Mouse (Mus musculus): ENCODE measurements around the gene Zfp420.

- TF ChIP-seq CTCF (IDR thresholded peaks at IDR 0.05; ENCODE audit: extremely low read depth, insufficient read depth, low read length) (no peak), POLR2A (IDR thresholded peaks at IDR 0.05; ENCODE audit: extremely low read depth, insufficient read depth, low read length) (peak; percentile 12; the same call in 1 of the 2 replicates)
Observed at GRCm38 (mm10) chr7:29905966-29906681, 46.3 kb downstream of the Zfp420 start, which contains the start of gene Zfp27.
